Comparison of ENCODE assay signal across 8 mouse cellular contexts in genomic region chr6:127329191-127330014, GRCm38 (mm10).
A peak's percentile ranks its signal among the peaks of the same experiment; 100 is the strongest.
DNase-seq lines count a peak whose midpoint lies in the region; ATAC-seq lines count a peak whose summit lies in the region.

No protein-coding gene starts in this region.

- intact Hi-C loops in heart, postnatal 10 days (cut with DNase I), result loop anchor here (2.0 kb wide), 1 partner anchor 123 kb away; no protein-coding TSS in a partner anchor

- peaks cover 20% of the 10 kb centered on the region for H3K4me1 ChIP-seq in kidney, embryonic 14.5 days (ENCODE audit: control insufficient read depth, insufficient read depth, low read length)

- no peaks in the 10 kb centered on the region for H3K36me3 ChIP-seq in kidney, embryonic 14.5 days (ENCODE audit: control insufficient read depth, insufficient read depth, low read length)

- no peak for DNase-seq in kidney, adult 8-10 months
- peak; percentile 25 for DNase-seq in adipocyte (ENCODE audit: low spot score)
- DNase-seq in heart, postnatal 10 days, result peak; percentile 27 to 43
- peak; percentile 44 to 57 for DNase-seq in lung, postnatal 4 days
- DNase-seq in T-cell, adult 2 months (ENCODE audit: low spot score), result no peak
- DNase-seq in layer of hippocampus, adult 9-11 months, result no peak
- no peak for DNase-seq in adrenal gland, postnatal 10 days

- H3K4me3 ChIP-seq in kidney, embryonic 14.5 days (ENCODE audit: low read length), result peak overlapping the region; percentile 38; the same call in 1 of the 2 replicates

- H3K4me2 ChIP-seq in kidney, embryonic 14.5 days (replicated peaks; ENCODE audit: low read depth, low read length), result peak overlapping the region; percentile 67

- no peaks in the 10 kb centered on the region for H3K9me3 ChIP-seq in kidney, embryonic 14.5 days (ENCODE audit: control insufficient read depth, low read length)

- peak overlapping the region; percentile 23; the same call in 1 of the 2 replicates for H3K9ac ChIP-seq in kidney, embryonic 14.5 days (ENCODE audit: low read depth, low read length)

- ATAC-seq in kidney, embryonic 14.5 days (ENCODE audit: low FRiP score, low TSS enrichment), result peak; percentile 25; the same call in 1 of the 2 replicates

- no peaks in the 10 kb centered on the region for H3K27me3 ChIP-seq in kidney, embryonic 14.5 days (ENCODE audit: control insufficient read depth, insufficient read depth, low read length)

- peak overlapping the region; percentile 92 for H3K27ac ChIP-seq in kidney, embryonic 14.5 days (ENCODE audit: low read depth, low read length)

- 35% methylated on average over 20 of the region's 20 CpGs for WGBS in kidney, embryonic 14.5 days

Comparison
In these comparisons a context has a peak if more than half of its experiments do, and no peak if none do; other contexts are left out.
1. DNase-seq: peak in adipocyte (single experiment), heart, postnatal 10 days (2 of 2) and lung, postnatal 4 days (2 of 2); none in kidney, adult 8-10 months (0 of 2), T-cell, adult 2 months (single experiment), layer of hippocampus, adult 9-11 months (single experiment) and adrenal gland, postnatal 10 days (single experiment).